Mouse (Mus musculus) olfactory bulb, adult 2 months (tissue): ENCODE results near the gene Jarid2.

ENCODE experiments used
- CTCF ChIP-seq: fragments of 200-500 bp; IDR thresholded peaks from 2 replicates; pipeline ENCODE4 v1.5.1; 2012; ENCODE audit warnings: low read depth, mild to moderate bottlenecking, low read length, moderate library complexity; ENCODE audit not compliant: insufficient read depth
- POLR2A ChIP-seq: fragments of 200-500 bp; IDR thresholded peaks from 2 replicates; pipeline ENCODE4 v1.6.1; 2012; ENCODE audit warnings: mild to moderate bottlenecking, low read depth, low read length, moderate library complexity; ENCODE audit not compliant: insufficient read depth

GRCm38 (mm10) chr13:44837445-44837844, 108.2 kb downstream of the Jarid2 start:
- TF ChIP-seq CTCF (no peak), POLR2A (no peak)
